Mouse (Mus musculus) kidney, embryonic 16.5 days (tissue): ENCODE measurements around the gene Spaca6. TPM values are rescaled to one million over a fixed set of nuclear protein-coding genes. Genes with fewer than 3 reads are reported as not detected.

Experiments
- ATAC-seq: fragments of 200-750 bp; cut with Nextera tagmentation; 2 replicates; pipeline ENCODE4 v1.8.0; 2017; ENCODE audit warnings: moderate TSS enrichment; ENCODE audit not compliant: low FRiP score, low TSS enrichment
- H3K27ac ChIP-seq: fragments of 300-500 bp; sonication (generic); 2 replicates; pipeline ENCODE4 v1.5.1; 2014; ENCODE audit warnings: low read length
- H3K27me3 ChIP-seq: fragments of 300-500 bp; sonication (generic); 2 replicates; pipeline ENCODE4 v1.6.1; 2014; ENCODE audit warnings: low read length, control low read depth, mixed read lengths; ENCODE audit not compliant: insufficient read depth
- H3K36me3 ChIP-seq: fragments of 300-500 bp; sonication (generic); 2 replicates; pipeline ENCODE4 v1.6.1; 2014; ENCODE audit warnings: low read length, control low read depth, mixed read lengths; ENCODE audit not compliant: insufficient read depth
- H3K4me1 ChIP-seq: fragments of 300-500 bp; sonication (generic); 2 replicates; pipeline ENCODE4 v1.6.1; 2014; ENCODE audit warnings: low read length, control low read depth, mixed read lengths; ENCODE audit not compliant: insufficient read depth
- H3K4me2 ChIP-seq: fragments of 300-500 bp; sonication (generic); replicated peaks from 2 replicates; pipeline ENCODE4 v1.6.1; 2014; ENCODE audit warnings: low read depth, low read length
- H3K4me3 ChIP-seq: fragments of 300-500 bp; sonication (generic); 2 replicates; pipeline ENCODE4 v1.5.1; 2014; ENCODE audit warnings: mild to moderate bottlenecking, low read length
- H3K9ac ChIP-seq: fragments of 300-500 bp; sonication (generic); replicated peaks from 2 replicates; pipeline ENCODE4 v1.6.1; 2014; ENCODE audit warnings: low read length
- H3K9me3 ChIP-seq: fragments of 300-500 bp; sonication (generic); 2 replicates; pipeline ENCODE4 v1.6.1; 2016; ENCODE audit warnings: low read length, control low read depth
- WGBS: fragments of 180-500 bp; shearing (Covaris S2); extraction: QIAGEN DNeasy Blood & Tissue Kit; methylation state at CpG from one replicate; pipeline ENCODE4 v1.1.7; 2014; 5-methylcytosine and 5-hydroxymethylcytosine counted together
- polyA plus RNA-seq: library from polyadenylated mRNA; unstranded; fragments of >200 nt; fragmentation: Nextera tagmentation; extraction: Ambion mirVana; gene quantifications from 2 replicates; pipeline ENCODE4 v1.2.1, GENCODE M21; 2015

Spaca6 gene
- polyA plus RNA-seq, 1 experiment from 2014 or later = 30.6 TPM

DNA sequence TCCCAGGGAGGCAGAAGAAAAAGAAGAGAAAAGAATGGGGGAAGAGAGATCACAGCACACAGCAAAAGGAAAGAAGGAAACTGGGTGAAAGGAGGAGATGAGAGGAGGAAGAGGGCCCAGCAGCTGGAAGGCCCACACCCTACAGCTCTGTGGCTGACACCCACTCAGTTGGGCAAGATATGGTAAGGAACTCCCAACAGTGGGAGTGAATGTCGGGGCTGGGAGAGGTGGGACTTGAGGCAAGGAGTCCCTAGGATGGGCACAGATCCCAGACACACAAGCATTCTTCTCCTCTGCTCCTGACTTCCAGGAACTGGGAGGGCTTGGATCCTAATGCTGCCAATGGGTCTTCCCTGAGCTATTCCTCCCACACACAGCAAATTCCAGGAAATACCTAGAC, 35.4 kb downstream of the Spaca6 start:
- Histone ChIP-seq H3K27me3 (no peaks in the 10 kb centered on the region), H3K36me3 (0 out of 2 replicates have a peak, but pooled peaks cover 8% of the 10 kb centered on the region), H3K4me1 (no peaks in the 10 kb centered on the region), H3K4me2 (no peak overlapping the region), H3K4me3 (no peak overlapping the region), H3K9me3 (no peaks in the 10 kb centered on the region), H3K27ac (no peak overlapping the region), H3K9ac (no peak overlapping the region)
- ATAC-seq = no peak
- 38% methylated on average over 1 of the region's 1 CpGs for WGBS

DNA sequence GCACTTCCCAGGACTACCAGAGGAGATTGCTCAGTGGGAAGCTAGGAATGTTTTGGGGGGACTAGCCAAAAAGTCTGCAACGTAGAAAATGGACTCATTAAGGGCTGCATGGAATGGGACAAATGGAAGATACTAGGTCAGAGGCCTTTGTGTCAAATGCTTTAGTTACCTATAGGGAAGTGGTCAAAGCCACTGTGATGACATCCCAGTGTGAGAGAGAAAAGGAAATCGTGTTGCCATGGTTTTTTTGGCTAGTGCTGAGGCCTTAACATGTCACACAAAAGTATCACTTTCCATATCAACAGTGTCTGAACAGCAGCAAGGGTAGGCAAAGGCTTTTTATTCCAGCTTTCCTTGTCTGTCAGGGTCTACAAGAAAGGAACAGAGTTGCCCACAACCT, 38.2 kb downstream of the Spaca6 start:
- H3K4me2 ChIP-seq = no peak overlapping the region
- no peak for ATAC-seq
- H3K4me3 ChIP-seq = no peak overlapping the region
- no peaks in the 10 kb centered on the region for H3K27me3 ChIP-seq
- H3K36me3 ChIP-seq = 0 out of 2 replicates have a peak, but pooled peaks cover 8% of the 10 kb centered on the region
- H3K27ac ChIP-seq = no peak overlapping the region
- no peak overlapping the region for H3K9ac ChIP-seq
- 66% methylated on average over 2 of the region's 2 CpGs for WGBS
- no peaks in the 10 kb centered on the region for H3K4me1 ChIP-seq
- no peaks in the 10 kb centered on the region for H3K9me3 ChIP-seq

DNA sequence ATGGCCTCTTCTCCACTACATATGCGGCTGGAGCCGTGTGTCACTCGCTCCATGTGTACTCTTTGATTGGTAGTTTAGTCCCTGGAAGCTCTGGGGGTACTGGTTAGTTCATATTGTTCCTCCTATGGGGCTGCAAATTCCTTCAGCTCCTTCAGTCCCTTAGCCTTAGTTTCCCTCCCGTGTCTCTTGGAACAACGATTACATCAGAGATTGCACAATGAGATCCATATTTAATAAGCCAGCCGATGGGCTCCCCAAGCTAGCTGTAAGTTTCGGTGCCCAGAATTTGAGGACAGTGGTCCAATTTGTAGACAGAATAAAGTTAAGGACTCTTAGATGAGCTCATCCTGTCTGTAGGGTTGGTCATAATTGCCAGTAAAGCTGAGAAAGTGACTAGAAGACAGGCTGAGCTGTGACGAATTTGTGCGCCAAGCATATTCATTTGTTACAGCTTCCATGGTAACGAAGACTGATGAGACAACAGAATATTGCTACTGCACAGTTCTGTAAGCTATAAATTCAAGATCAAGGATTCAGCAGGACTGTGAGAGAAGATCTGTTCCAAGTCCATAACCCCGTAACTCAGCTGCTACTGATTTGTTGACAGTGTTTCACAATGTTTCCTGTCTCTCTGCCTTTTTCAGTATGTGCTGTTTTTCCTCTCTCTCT, 40.0 kb downstream of the Spaca6 start:
- Histone ChIP-seq H3K9me3 (no peaks in the 10 kb centered on the region), H3K9ac (no peak overlapping the region), H3K27ac (no peak overlapping the region), H3K4me2 (no peak overlapping the region), H3K36me3 (0 out of 2 replicates have a peak, but pooled peaks cover 8% of the 10 kb centered on the region), H3K27me3 (no peaks in the 10 kb centered on the region), H3K4me1 (no peaks in the 10 kb centered on the region), H3K4me3 (no peak overlapping the region)
- no peak for ATAC-seq
- 87% methylated on average over 11 of the region's 11 CpGs for WGBS

DNA sequence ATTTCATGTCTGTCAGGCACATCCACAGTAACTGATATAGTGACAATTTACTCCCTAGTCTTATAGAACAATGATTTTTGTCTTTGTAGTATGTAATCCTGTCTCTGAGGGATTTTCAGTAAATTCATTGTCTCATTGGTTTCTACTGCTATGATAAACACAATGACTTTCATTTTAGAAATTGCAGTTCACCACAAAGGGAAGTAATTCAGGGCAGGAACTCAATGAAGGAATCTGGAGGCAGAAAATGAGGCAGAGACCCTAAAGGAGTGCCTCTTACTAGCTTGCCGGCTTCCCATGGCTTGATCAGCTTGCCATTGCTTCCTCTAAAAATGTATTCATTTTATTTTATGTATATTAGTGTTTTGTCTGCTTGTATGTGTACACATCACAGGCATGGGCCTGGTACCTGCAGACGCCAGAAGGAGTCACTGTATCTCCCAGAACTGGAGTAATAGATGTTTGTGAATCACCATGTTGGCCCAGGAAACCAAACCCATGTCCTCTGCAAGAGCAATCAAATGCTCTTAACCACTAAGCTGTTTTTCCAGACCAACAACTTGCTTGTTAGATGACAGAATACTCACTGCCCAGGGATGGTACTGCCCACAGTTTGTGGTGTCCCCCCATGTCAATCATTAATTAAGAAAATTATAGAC, 44.1 kb downstream of the Spaca6 start:
- Histone ChIP-seq H3K36me3 (no peaks in the 10 kb centered on the region), H3K4me3 (no peak overlapping the region), H3K4me2 (no peak overlapping the region), H3K27ac (no peak overlapping the region), H3K27me3 (no peaks in the 10 kb centered on the region), H3K9ac (no peak overlapping the region), H3K9me3 (no peaks in the 10 kb centered on the region), H3K4me1 (no peaks in the 10 kb centered on the region)
- 82% methylated on average over 2 of the region's 2 CpGs for WGBS
- ATAC-seq = no peak

DNA sequence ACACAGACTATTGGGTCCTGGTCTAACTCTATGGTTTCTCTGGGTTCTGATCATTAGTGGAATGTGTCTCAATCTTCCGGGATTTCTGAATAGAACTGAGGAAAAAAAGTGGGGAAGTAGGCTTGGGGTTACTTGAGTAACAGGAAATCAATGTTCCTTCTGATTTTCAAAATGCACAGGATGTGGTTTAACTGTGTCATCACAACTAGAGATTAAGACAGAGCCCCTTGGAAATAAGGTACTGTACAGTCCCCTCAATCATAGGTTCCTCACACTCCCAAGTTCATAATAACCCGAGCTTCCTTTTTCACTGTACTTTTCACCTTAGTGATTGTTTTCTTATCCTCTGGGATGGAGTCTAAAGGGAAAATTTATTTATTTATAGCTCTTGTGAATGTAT, 44.7 kb downstream of the Spaca6 start:
- Histone ChIP-seq H3K9me3 (no peaks in the 10 kb centered on the region), H3K36me3 (no peaks in the 10 kb centered on the region), H3K4me1 (no peaks in the 10 kb centered on the region), H3K4me3 (no peak overlapping the region), H3K9ac (no peak overlapping the region), H3K4me2 (no peak overlapping the region), H3K27me3 (no peaks in the 10 kb centered on the region), H3K27ac (no peak overlapping the region)
- 85% methylated on average over 2 of the region's 2 CpGs for whole genome bisulfite sequencing
- ATAC-seq = no peak

DNA sequence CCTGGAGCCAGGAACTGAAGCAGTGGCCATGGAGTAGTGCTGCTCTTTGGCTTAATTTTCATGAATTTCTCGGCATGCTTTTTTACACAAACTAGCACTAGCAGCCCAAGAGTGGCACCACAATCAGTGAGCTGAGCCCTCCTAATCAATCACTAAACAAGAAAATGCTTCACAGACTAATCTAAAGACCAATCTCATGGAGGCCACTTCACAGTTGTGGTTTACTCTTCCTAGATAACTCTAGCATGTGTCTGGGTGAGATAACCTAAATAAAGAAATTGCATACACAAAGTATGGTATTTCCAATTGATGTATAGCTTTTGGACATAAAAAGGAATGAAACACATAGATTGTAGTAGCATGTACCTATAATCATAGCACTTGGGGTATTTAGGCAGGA, 52.4 kb downstream of the Spaca6 start:
- H3K4me3 ChIP-seq = no peak overlapping the region
- no peaks in the 10 kb centered on the region for H3K9me3 ChIP-seq
- 94% methylated on average over 1 of the region's 1 CpGs for WGBS
- no peaks in the 10 kb centered on the region for H3K4me1 ChIP-seq
- H3K27me3 ChIP-seq = no peaks in the 10 kb centered on the region
- H3K27ac ChIP-seq = no peak overlapping the region
- no peak for ATAC-seq
- H3K9ac ChIP-seq = no peak overlapping the region
- H3K36me3 ChIP-seq = no peaks in the 10 kb centered on the region
- H3K4me2 ChIP-seq = no peak overlapping the region

DNA sequence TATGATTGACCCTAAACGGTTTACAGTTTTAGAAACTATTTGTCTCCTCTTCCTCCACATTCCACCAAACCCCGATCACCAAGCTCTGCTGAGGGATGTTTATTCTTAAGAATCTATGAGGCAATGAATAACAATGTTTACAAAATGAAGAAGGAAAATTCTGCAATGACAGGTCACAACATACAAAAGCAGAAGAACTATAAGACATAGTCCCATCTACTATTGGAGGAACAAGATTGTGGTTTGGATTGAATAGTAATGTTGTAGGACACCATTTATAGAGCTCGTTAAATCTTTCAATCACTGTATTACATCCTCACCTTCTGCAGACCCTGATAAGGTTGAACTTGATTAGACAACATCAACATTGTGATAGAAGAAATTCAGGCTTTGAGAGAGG, 55.7 kb downstream of the Spaca6 start:
- H3K27ac ChIP-seq = no peak overlapping the region
- 81% methylated on average over 3 of the region's 3 CpGs for WGBS
- no peak overlapping the region for H3K4me2 ChIP-seq
- no peak overlapping the region for H3K4me3 ChIP-seq
- no peaks in the 10 kb centered on the region for H3K27me3 ChIP-seq
- no peaks in the 10 kb centered on the region for H3K36me3 ChIP-seq
- H3K9me3 ChIP-seq = no peaks in the 10 kb centered on the region
- no peak overlapping the region for H3K9ac ChIP-seq
- no peak for ATAC-seq
- H3K4me1 ChIP-seq = no peaks in the 10 kb centered on the region

DNA sequence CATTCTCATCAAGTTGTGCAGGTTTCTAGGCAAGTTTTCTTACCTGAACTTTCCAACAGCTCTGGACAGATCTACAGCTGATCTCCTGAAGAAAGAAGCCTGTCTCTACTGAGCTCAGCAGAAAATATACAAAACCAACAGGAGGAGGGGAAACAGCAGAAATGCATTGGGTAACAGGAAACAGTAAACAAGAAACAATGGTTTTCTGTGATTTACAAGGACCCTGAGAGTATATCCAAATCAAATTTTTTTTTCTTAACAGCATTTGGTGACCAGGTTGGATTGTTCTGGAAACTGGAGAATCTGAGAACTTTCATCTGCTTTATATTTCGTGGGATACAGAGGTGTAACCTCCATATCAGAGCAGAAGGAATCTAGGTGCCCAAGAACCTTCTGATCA, 56.9 kb downstream of the Spaca6 start, which contains the start of gene Fpr1:
Gene Fpr1 (minus strand): TSS at position 101 of the 400 bp plus-strand sequence.
- no peak for ATAC-seq
- H3K9ac ChIP-seq = no peak within 1 kb of the TSS
- H3K4me2 ChIP-seq = no peak within 1 kb of the TSS
- no peaks in the 10 kb centered on the region for H3K4me1 ChIP-seq
- no peaks in the 10 kb centered on the region for H3K36me3 ChIP-seq
- WGBS = 60% methylated on average over 1 of the region's 1 CpGs
- no peaks in the 10 kb centered on the region for H3K9me3 ChIP-seq
- no peak within 1 kb of the TSS for H3K27ac ChIP-seq
- H3K4me3 ChIP-seq = no peak within 1 kb of the TSS
- no peaks in the 10 kb centered on the region for H3K27me3 ChIP-seq

DNA sequence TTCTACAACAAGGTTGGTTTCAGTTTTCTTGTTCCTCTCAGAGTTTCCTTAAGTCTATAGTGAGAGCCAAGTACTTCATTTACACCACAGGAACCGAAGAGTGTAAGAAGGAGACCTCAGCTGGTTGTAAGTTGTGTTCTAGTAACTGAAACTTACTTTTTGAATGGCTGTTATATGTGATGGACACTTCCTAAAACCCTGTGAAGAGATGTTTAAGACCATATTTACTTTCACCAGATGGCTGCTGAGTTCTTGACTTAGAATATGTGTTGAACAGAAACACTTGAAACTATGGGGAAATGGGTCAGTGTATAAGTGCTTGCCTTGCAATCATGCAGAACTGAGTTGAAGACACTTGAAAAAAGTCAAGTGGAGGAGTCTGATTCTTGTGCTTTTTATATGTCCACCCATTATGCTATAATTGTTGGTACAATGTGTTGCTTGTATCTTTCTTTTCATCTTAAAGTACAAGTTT, 60.9 kb downstream of the Spaca6 start, which contains the start of the genes Fpr2 and Fpr3:
Gene Fpr2 (plus strand): TSS at position 51 of the 475 bp plus-strand sequence.
Gene Fpr3 (plus strand): TSS at position 79 of the 475 bp plus-strand sequence.
- H3K36me3 ChIP-seq = no peaks in the 10 kb centered on the region
- no peak within 1 kb of the TSS for H3K4me3 ChIP-seq
- ATAC-seq = no peak
- H3K27me3 ChIP-seq = no peaks in the 10 kb centered on the region
- WGBS = 63% methylated on average over 1 of the region's 1 CpGs
- no peak within 1 kb of the TSS for H3K27ac ChIP-seq
- no peaks in the 10 kb centered on the region for H3K4me1 ChIP-seq
- no peak within 1 kb of the TSS for H3K9ac ChIP-seq
- no peaks in the 10 kb centered on the region for H3K9me3 ChIP-seq
- no peak within 1 kb of the TSS for H3K4me2 ChIP-seq
